Mouse (Mus musculus) c-Kit-negative CD71-positive TER-119-positive erythroid progenitor cells, embryonic 14.5 days (primary cell): Measurements from ENCODE around the gene Arhgap19.
"Not testable (repeated sequence)": the region's sequence is repeated elsewhere in the genome, so short reads cannot be mapped to it uniquely, and the experiment has no call there.

Source experiments
- DNase-seq: peaks from one replicate; pipeline ENCODE4 v3.0.0-alpha.2; 2013; ENCODE audit warnings: low read depth, low spot score

Arhgap19 gene

GRCm38 (mm10) chr19:41801742-41802369 lies at the start of gene Arhgap19:
Arhgap19 (minus strand) TSS chr19:41802047.
- DNase-seq, result peak; percentile 94

DNA sequence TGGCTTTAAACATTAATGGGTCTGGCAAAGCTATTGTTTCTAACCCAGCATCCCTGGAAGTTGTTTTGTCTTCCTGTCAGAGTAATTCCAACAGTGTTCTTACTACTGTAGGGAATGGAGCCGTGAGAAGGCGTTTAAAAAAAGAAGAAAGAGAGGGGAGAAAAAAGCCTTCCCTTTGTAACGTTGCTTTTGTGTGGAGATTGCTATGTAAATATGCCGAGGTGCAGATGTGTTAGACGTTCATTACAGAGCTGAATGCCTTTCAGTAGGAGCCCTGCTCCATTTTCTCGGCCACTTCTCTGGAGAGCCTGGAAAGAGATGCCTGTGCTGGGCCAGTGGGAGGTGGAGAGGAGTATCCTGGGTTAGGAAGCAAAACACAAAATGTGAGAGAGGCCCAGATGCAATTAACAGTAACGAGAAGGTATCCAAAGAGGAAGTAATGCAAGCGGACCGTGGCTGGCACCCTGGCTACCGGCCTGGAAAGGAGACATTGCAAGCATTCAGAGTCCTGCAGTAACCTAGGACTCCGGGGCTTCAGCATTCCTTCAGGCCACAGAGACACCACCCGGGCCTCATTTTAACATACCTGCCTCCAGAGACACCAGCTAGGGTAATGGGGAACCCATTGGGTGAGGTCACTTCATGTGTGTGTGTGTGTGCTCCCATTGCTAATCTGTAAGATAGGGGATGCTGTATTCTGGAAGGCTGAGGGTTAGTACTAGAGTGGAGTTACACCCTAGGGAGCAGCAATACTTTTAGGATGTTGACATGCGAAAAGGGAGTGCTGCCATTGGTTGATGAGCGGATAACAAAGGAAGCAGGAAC lies 49.1 kb upstream of the Arhgap19 start:
- DNase-seq, result no peak

- no peak for DNase-seq
These were observed 48.3 kb upstream of the Arhgap19 start for GRCm38 (mm10) chr19:41850021-41850718.

DNA sequence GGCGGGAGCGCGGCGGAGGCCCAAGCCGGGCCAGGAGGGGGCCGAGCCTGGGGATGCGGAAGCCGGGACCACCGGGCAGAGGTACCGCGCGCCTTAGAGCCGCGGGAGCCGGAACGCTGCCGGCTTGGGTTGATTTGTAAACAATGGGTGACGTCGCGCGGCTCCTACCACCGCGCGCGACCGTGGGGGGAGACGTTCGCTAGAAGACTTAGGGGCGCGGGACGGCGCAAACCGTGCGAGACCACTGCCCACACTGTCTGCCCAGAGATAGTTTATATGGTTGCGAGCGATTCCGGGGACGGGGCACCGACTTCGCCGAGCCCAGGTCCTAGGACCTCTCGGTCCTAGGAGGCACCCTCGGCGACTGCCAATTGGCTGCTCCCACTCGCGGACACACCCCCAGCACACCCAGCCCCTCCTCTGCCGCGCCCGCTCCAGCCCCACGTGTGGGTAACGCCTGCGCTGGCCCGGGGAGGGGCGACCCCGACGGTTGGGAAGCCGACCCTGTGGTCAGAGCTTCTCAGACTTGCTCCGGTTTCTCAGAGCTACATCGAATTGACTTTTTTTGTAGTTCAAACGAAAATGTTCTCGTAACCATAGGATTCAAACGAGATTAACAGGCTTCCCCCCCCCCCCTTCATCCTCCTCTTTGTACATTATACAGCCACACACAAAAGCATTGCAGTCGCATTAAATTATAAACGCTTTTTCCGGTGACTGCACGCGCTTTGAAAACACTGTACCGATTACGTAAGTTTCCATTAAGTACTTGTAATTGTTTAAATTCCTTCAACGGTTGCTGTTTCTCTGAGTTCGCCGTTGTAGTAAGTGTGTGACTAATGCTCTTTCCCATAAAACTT lies 46.4 kb upstream of the Arhgap19 start, which contains the start of gene Frat2:
Gene Frat2, minus strand, starts transcription at position 141 of the 860 bp plus-strand sequence.
- DNase-seq, result peak; percentile 74

DNA sequence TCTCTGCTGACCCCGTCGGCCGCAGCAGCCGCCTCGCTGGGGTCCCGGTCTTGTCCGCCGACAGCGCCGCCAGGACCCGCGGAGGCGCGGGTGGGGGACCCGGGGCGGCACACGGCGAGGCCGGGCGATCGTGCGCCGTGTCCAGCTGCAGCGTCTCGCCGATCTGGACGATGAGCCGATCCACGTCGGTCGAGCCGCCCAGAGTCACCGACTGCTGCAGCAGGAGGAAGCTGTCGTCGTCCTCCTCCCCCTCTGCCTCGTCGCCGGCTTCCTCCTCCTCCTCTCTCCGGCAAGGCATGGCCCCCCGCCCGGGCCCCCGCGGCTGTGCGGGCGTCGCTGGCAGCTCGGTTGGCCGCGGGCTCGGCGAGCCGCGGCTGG lies 45.8 kb upstream of the Arhgap19 start:
- DNase-seq, result not testable (repeated sequence)

GRCm38 (mm10) chr19:41847091-41847581 lies 45.3 kb upstream of the Arhgap19 start:
- DNase-seq, result no peak

DNA sequence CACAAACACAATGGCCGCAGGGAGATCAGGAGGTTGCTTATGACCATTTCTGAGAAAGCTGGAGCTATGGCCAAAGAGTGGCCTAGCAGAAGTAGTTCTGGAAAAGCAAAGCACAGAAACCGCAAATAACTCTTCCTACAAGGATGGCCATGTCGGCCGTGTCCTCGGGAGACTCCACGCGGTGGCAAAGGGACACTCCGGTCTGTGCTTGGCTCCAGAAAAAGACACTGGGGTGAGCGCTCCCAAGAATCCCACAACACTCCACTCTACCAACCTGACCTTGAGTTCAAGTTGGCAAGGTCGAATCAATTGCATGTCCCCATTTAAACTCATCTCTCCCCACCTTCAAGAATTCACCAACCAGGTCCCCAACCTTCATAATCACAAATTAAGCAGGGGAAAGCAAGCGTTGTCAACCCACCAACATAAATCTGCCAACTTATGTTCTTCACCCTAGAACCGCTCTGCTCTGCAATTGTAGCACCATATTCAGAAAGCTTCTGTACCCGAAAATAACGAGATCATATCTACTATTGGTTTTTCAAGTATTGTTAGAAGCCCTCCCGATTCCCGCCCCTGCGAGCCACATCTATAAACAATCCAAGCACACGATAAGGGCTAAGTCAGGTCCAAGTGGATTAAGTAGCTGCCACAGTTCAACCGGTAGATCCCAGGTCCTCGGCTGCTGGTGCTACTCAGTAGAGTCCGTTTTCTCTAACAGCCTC lies 44.7 kb upstream of the Arhgap19 start:
- no peak for DNase-seq

- DNase-seq, result no peak
These were observed 42.5 kb upstream of the Arhgap19 start for GRCm38 (mm10) chr19:41844345-41844744.

DNA sequence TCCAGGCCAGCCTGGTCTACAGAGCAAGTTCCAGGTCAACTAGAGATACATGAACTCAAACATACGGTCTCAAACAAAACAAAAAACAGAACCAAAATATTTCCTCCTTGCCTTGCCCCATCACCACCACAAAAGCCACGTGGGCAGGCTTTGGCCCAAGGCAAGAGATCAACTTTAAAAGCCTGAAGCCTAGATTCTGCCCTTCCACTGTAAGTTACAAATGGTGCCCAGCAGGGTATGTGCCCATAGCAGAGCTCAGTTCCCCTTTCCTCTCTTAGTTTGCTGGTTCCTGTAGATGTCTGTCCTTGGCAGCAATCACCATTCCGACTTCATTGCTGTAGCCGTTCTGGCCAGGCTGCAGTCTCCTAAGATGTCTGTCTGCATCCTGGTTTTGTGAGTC lies 40.9 kb upstream of the Arhgap19 start:
- no peak for DNase-seq

DNA sequence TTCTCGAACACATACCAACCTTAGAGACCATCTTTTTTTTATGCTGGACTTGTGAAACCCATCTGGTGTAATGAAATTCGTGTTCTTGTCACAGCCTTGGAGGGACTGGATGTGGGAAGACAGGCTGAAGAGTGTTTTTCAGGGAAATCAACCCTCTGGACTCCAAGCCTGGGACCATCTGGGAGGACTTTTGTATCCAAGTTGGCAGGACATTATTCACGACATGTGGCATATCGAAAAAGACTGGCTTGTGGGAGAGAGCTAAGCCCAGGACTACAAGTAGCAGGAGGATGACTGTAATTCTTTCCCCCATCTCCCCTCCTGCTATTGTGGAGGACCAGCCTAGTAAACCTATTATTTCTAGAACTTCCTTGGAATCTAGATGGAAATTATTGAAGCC lies 40.3 kb upstream of the Arhgap19 start:
- no peak for DNase-seq

- no peak for DNase-seq
These were observed 39.4 kb upstream of the Arhgap19 start for GRCm38 (mm10) chr19:41841105-41841750.

DNA sequence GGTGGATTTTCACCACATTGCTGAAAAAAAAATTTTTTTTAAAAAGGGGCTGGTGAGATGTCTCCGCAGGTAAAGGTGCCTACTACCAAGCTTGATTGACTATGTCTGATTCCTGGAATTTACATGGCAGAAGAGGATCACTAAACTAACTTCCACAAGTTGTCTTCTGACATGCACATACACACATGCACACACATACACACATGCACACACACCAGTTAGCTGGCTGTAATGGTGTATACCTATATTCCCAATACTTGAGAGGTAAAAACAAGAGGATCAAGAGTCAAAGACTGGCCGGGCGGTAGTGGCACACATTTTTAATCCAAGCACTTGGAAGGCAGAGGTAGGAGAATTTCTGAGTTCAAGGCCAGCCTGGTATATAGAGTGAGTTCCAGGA lies 37.8 kb upstream of the Arhgap19 start:
- DNase-seq, result no peak

- DNase-seq, result no peak
These were observed 37.0 kb upstream of the Arhgap19 start for GRCm38 (mm10) chr19:41838808-41839207.

GRCm38 (mm10) chr19:41837917-41838261 lies 36.0 kb upstream of the Arhgap19 start:
- DNase-seq, result no peak

DNA sequence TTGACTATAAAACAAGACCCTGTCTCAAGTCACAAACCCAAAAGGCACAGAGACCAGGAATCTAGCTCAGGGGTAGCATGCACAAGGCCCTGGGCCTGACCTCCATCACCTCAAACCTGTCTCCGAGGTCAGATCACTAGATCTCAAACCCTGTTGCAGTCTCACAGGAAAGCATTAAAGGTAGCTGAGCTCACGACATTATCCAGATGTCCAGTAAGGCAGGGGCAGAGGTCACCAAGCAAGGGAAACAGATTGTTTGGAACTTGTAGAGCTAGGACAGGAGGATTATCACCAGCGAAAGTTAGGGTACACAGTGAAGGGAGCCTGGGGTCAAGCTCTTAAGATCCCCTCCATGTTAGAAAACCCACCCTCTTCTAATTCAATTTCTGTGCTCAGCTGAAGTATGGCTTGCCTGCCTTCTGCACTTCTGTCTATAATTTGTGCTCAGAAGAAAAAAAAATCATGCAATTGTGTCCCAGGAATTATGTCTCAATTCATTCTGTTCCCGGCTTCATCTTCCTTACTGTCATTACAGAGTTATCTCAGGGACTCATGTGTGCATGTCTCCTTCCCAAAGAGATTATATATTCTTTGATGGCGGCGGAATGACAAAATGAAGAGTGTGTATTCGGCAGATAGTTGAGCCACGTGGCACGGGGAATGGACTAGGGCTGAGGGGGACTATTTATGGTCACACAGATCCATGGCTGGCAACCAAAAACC lies 35.5 kb upstream of the Arhgap19 start:
- no peak for DNase-seq

GRCm38 (mm10) chr19:41836719-41837118 lies 34.9 kb upstream of the Arhgap19 start:
- no peak for DNase-seq

- DNase-seq, result peak; percentile 76
These were observed 34.0 kb upstream of the Arhgap19 start for GRCm38 (mm10) chr19:41835816-41836215.

DNA sequence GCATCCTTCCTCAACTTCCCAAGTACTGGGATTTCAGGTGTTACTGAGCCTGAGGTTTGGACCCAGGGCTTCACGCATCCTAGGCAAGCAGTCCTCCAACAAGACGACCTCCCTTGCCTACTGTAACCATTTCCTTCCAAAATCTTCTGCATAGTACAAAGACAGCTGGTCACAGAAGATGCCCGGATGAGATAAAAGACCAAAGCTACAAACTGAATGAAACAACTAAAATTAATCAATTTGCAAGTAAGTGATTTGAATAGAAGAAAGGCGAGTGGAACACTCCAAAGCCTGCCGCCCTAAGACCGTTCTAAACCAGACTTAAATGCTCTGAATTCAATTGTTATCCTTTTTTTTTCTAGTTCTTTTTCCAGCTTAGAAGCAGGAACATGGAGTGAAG lies 33.6 kb upstream of the Arhgap19 start:
- DNase-seq, result no peak

- no peak for DNase-seq
These were observed 30.8 kb upstream of the Arhgap19 start for GRCm38 (mm10) chr19:41832501-41833201.
